Comparison of ENCODE assay signal across 30 mouse cellular contexts in the genomic region with DNA sequence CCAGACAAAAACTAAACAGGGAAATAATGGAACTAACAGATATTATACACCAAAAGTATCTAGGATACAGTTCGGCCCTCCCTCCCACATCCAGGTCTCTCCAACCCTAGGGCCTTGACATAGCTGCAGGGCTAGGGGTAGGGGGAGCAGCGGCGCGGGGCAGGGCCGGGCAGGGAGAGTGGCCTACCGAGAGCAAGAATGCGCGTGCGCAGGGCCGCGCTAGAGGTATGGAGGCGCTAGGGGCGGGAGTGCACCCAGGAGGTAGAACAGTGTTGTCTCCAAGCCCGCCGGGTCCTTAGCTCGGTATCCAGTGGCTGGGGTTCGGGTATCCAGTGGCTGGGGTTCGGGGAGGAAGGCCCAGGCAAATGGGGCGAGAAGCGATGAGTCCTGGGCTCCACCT. TPM values are rescaled to one million over a fixed set of nuclear protein-coding genes. Genes with fewer than 3 reads are reported as not detected.
"Had no signal": no experiment of that assay in that cellular context is flagged by ENCODE, and none has a peak within 500 bp of the region (broad histone marks: within the 10 kb centered on the region; RNA-seq: fewer than 3 reads in every experiment).

No protein-coding gene starts in this region.

- H3K9me3 ChIP-seq: kidney, embryonic 15.5 days; limb, embryonic 15.5 days; neural tube, embryonic 15.5 days had no signal

- DNase-seq: kidney, adult 8-10 months; kidney, postnatal 10 days; kidney, postnatal 36 days; left cerebral cortex, postnatal 4 days; liver, postnatal 0 days; lung, embryonic 14.5 days; midbrain, embryonic 14.5 days; right cerebral cortex, adult 18-20 months; right cerebral cortex, postnatal 14 days; right cerebral cortex, postnatal 4 days; thymus, adult 2 months; thymus, postnatal 14 days; thymus, postnatal 4 days had no signal

- ATAC-seq: liver, postnatal 0 days; lung, postnatal 0 days had no signal

- H3K36me3 ChIP-seq: kidney, embryonic 15.5 days; limb, embryonic 12.5 days; limb, embryonic 15.5 days; neural tube, embryonic 12.5 days; neural tube, embryonic 15.5 days had no signal

- H3K4me1 ChIP-seq: kidney, embryonic 15.5 days; limb, embryonic 12.5 days; limb, embryonic 15.5 days; neural tube, embryonic 12.5 days; neural tube, embryonic 15.5 days had no signal

- H3K4me3 ChIP-seq: kidney, embryonic 15.5 days; limb, embryonic 12.5 days; limb, embryonic 15.5 days; neural tube, embryonic 12.5 days; neural tube, embryonic 15.5 days had no signal

- H3K4me2 ChIP-seq: kidney, embryonic 15.5 days; limb, embryonic 12.5 days; limb, embryonic 15.5 days; liver, embryonic 11.5 days; lung, embryonic 14.5 days; midbrain, embryonic 11.5 days; neural tube, embryonic 12.5 days; neural tube, embryonic 15.5 days had no signal

- H3K27ac ChIP-seq: kidney, embryonic 15.5 days; limb, embryonic 12.5 days; limb, embryonic 15.5 days; liver, embryonic 14.5 days; macrophage; neural tube, embryonic 12.5 days; neural tube, embryonic 15.5 days; stomach, postnatal 0 days had no signal

- H3K27me3 ChIP-seq: kidney, embryonic 15.5 days; limb, embryonic 12.5 days; limb, embryonic 15.5 days; neural tube, embryonic 12.5 days; neural tube, embryonic 15.5 days had no signal

- H3K9ac ChIP-seq: kidney, embryonic 15.5 days; limb, embryonic 12.5 days; limb, embryonic 15.5 days; liver, embryonic 14.5 days; liver, postnatal 0 days; lung, embryonic 14.5 days; neural tube, embryonic 12.5 days; neural tube, embryonic 15.5 days had no signal

RNA-seq across cellular contexts. Expression of gene Gm17067, which starts 23.0 kb away (rescaled TPM):
- total RNA-seq: layer of hippocampus, adult 8-10 months; layer of hippocampus, postnatal 14 days; left cerebral cortex, postnatal 14 days; left cerebral cortex, postnatal 4 days; megakaryocyte-erythroid progenitor cell, adult 5-6 weeks had no signal
- polyA plus RNA-seq: kidney, embryonic 15.5 days; limb, embryonic 12.5 days; limb, embryonic 15.5 days; liver, embryonic 11.5 days; liver, embryonic 14.5 days; liver, postnatal 0 days; lung, embryonic 14.5 days; lung, postnatal 0 days; macrophage; midbrain, embryonic 11.5 days; midbrain, embryonic 14.5 days; neural tube, embryonic 12.5 days; neural tube, embryonic 15.5 days; stomach, embryonic 14.5 days; stomach, postnatal 0 days; thymus, adult 2 months had no signal

RNA-seq across cellular contexts. Expression of gene Vmn2r62, which starts 43.5 kb away (rescaled TPM):
- total RNA-seq: layer of hippocampus, adult 8-10 months; layer of hippocampus, postnatal 14 days; left cerebral cortex, adult 8-10 months; left cerebral cortex, postnatal 14 days; left cerebral cortex, postnatal 4 days; megakaryocyte-erythroid progenitor cell, adult 5-6 weeks had no signal
- polyA plus RNA-seq: kidney, embryonic 15.5 days; limb, embryonic 12.5 days; limb, embryonic 15.5 days; liver, embryonic 11.5 days; liver, embryonic 14.5 days; liver, postnatal 0 days; lung, embryonic 14.5 days; lung, postnatal 0 days; macrophage; midbrain, embryonic 11.5 days; midbrain, embryonic 14.5 days; neural tube, embryonic 12.5 days; neural tube, embryonic 15.5 days; stomach, embryonic 14.5 days; stomach, postnatal 0 days; thymus, adult 2 months had no signal
